Mouse (Mus musculus): Measurements from ENCODE around the gene Htr3b.

Htr3b gene

DNA sequence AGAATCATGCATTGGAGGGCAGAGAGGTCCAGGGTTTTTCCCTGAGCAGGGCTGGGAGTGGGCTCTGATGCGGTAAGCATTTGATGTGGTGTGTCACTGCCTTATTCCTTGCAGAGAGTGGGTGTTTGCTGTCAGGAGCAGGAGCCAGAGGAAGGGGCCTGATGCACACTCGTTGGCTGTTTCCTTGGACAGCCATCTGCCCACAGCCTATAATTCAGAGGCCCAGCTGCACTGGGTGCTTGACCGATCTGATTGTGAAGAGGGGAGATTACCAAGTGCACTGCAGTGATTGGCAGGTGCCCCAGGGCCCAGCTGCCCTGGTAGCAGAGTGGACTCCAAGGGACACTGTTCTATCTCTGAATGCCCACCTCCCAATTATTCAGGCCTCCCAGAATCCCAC, 36.0 kb downstream of the Htr3b start:
- peak in 1 of 2 experiments; percentile 28 for DNase-seq (ENCODE audit: low spot score in 2 of 2)

DNA sequence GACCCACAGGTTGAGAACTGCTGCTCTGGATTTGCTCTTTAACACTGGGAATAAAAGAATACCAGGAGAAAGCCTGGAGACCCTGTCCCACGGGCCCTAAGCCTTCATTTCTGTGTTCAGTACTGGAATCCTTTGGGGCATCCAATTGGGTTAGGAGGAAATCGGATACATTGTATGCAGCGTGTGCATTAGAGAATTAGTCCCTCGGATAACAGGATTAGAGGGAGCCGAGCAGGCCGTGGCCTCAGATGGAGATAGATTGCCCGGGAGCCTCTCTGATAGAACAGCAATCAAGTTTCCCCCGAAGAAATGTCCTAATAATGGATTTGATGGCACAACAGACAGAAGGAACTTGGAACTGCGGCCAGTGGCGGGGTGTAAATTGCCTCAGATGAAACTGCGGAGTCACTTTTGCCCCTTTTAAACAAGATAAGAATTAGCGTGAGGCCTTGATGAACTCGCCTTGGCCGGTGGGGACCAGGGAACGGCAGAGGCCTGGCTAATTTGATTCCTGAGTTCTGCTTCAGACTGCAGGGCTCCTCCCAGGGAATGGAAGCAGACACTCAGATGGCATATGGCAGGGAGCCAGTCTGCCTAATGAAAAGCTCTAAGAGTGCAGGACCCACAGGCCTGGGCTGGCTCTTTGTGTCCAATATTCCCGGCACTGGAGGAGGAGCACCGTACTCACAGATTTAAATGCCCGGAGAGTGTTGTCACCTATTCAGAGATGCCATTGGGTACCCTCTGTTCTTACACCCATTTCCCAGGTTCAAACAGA, 48.6 kb downstream of the Htr3b start:
- peak in 1 of 2 experiments; percentile 66 for DNase-seq (ENCODE audit: low spot score in 2 of 2)

DNA sequence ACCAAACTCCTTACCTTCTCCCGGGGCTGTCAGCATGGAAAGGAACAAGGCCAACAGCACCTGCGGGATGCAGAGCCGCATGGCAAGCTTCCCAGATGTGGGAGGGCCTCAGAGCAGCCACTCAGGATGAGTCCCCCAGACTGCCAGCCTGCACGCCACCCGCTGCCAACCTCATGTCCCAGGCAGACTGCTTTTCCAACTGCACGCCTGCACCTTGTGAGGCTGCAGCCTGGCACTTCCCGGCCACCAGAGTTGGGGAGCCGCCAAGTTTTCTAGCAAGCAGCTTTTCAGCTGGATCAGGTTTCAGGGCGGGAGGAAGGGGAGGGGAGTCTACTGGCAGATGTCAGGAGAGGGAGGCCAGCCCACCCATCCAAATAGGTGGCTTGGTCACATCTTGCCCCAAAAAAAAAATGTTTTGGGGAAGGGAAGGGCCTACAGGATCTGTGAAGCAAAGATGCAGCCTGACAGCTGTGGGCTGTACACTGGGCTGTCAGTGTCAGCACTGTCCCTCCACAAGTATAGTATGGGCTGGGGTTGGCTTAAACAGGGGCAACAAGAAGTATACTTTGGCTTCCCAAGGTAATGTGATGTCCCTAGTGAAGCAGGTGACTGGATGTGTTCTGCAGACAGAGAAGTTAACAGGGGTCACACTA, 53.8 kb downstream of the Htr3b start, which contains the start of gene Htr3a:
Gene Htr3a, minus strand, starts transcription at position 215 of the 653 bp plus-strand sequence.
- DNase-seq (ENCODE audit: low spot score in 2 of 2) = peak; percentile 58 to 86

DNA sequence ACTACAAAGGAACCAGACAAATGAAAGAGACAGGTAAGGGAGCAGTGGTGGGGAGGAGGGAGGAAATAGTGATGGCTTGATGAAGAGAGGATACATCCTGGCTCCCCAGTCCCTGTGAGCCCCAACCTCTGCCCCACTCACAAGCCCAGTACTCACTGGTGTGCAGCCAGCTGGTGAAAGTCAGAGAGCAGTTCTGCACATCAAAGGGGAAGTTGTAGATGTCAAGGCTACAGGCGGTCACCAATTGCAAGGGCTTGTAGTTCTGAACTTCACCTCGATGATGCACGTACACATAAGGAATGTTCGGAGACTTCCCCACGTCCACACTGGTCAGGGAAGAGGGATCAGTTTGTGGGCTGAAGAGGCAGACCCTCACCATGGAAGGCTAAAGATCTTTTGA, 60.4 kb downstream of the Htr3b start:
- DNase-seq (ENCODE audit: low spot score in 2 of 2) = no peak

DNA sequence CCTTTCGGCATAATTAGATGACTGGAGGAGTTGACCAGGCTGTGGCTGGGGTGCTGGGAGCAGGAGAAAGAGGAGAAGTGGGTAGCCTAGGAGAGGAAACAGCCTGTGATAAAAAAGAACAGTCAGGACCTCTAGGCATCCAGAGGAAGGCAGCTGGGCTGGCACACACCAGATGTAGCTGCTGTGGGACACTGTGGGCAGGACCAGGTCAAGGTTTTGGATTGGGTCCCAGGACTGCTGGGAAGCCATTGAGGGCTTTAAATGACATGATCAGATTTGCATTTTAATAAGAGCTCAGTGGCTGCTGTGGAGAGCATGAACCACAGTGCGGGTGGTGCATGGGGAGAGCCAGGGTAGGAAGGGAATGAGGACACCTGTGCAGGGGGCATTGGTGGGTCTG, 61.0 kb downstream of the Htr3b start:
- no peak for DNase-seq (ENCODE audit: low spot score in 2 of 2)

DNA sequence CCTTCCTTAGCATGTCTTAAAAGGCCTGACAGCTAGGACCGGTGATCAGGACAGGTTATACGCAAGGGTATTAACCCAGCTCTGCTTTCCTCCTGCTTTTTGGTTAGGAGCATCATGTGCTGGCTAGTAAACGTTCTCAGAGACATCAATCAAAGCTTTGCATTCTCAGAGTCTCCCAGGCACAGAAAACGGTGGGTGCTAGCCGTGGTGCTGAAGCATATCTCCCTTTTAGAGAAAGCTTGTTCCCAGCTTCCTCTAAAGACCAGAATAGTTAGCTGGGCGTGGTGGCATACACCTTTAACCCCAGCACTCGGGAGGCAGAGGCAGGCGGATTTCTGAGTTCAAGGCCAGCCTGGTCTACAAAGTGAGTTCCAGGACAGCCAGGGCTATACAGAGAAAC, 66.2 kb downstream of the Htr3b start:
- no peak for DNase-seq (ENCODE audit: low spot score in 2 of 2)

DNA sequence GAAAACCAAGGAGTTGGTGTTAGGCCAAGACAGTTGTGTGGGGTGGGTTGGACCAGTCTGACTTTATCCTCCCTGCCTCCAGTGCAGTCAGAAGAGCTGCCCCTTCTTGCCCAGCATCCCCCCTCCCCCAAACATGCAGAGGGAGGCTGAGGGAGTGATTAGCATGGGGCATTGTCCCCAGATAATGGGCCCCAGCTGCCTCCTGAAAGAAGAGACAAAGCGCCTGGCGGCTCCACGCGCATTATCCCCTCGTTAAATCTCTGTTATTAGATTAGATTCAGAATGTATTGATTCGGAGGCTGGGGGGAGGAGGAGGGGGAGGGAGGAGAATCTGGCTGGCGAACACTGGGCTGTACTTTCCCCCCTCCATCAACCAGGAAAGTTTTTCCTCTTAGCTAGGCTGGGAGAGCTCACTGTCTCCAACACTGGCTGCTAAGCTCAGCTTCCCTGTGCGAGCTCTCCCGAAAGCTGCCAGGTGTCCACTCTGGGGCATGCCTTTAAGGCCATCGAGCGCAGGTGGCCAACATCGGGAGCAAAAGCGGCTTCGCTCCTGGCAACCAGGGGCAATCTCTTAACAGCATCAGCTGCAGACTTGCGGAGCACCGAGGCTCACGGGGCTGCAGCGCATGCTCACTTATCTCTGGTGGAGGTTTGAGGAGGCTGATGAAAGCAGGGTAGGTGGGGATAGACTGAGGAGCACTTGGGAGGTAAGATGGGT, 68.8 kb downstream of the Htr3b start:
- DNase-seq (ENCODE audit: low spot score in 2 of 2) = no peak

DNA sequence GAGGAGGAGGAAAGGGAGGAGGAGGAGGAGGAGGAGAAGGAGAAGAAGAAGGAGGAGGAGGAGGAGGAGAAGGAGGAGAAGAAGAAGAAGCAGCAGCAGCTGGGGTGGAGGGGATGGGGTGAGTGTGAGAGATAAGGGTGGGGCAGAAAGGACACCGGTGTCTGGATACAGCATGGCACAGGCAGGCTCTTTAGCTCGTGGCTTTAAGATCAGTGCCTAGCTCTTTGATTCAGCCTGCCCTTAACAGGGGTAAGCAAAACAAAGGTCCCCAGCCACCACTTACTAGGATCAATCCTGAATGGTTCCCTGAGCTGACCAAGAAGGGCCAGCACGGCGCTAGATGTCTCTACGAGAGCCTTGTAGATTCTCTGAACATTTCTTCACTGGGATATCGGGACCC, 70.0 kb downstream of the Htr3b start:
- no peak for DNase-seq (ENCODE audit: low spot score in 2 of 2)

DNA sequence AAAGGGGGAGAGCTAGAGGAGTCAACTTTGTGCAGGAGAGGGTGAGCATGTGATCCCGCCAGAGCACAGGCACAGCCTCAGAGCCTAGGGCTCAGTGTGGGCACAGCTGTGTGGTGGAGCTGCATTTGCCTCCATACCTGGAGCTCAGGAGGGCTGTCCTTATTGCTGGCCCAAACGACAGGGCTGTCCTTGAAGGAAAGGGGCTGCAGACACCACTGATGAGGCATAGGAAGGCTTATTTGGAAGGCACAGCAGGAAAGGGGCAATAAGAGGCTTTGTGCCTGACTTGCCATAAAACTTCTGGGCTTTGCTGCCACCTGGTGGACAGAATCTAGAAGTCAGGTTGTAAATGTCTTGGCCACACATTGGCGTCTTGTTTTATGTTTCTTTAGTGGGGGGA, 70.8 kb downstream of the Htr3b start:
- peak; percentile 48 to 78 for DNase-seq (ENCODE audit: low spot score in 2 of 2)

DNA sequence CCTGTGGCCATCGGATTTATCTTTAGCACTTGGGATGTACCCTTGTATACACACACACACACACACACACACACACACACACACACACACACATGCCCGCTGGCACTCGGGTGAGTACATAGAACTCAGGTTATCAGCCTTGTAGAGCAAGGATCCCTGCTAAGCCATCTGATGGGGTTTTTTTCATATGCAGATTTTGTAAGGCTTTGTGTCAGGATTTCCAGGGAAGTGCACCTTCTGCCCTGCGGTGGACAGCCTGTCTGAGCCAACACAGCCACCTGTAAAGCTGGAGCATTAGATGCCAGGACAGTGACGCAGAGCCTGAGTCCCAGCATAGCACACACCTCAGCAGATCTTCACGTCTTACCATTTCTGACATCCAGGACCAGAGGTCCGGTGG, 75.7 kb downstream of the Htr3b start:
- DNase-seq (ENCODE audit: low spot score in 2 of 2) = no peak

All from cerebellum, postnatal 4 days (tissue).